Mouse (Mus musculus) right cerebral cortex, postnatal 10 days (tissue): ENCODE measurements around the gene Wfdc16.

Experiments
- DNase-seq, 2 experiments: peaks; one replicate each; pipeline ENCODE4 v3.0.0; 2021; ENCODE audit warnings: low spot score in 2 of 2

Wfdc16 gene

GRCm38 (mm10) chr2:164600179-164600578 is 38.4 kb downstream of the Wfdc16 start:
- no peak for DNase-seq

- DNase-seq, result no peak
These were observed 45.1 kb downstream of the Wfdc16 start, which contains the start of gene Eppin for GRCm38 (mm10) chr2:164593494-164593893. Gene Eppin, minus strand, starts transcription at chr2:164593594.

- peak; percentile 40 to 48 for DNase-seq
These were observed 46.6 kb downstream of the Wfdc16 start for GRCm38 (mm10) chr2:164592014-164592413.

- DNase-seq, result peak in 1 of 2 experiments; percentile 41
These were observed 53.4 kb downstream of the Wfdc16 start, which contains the start of gene Wfdc6a for GRCm38 (mm10) chr2:164585025-164585725. Gene Wfdc6a, minus strand, starts transcription at chr2:164585447.
